Mouse (Mus musculus) frontal cortex, adult 2 months (tissue): ENCODE measurements around the gene Ssxb5. TPM values are rescaled to one million over a fixed set of nuclear protein-coding genes. Genes with fewer than 3 reads are reported as not detected.
"Not testable (repeated sequence)": the region's sequence is repeated elsewhere in the genome, so short reads cannot be mapped to it uniquely, and the experiment has no call there.

Source experiments
- DNase-seq, 2 experiments: peaks; one replicate each; pipeline ENCODE4 v3.0.0; 2022; ENCODE audit warnings: low spot score in 1 of 2; ENCODE audit errors: extremely low spot score in 1 of 2
- polyA plus RNA-seq: library from polyadenylated mRNA; depleted of rRNA; stranded (reverse); fragments of >200 nt; gene quantifications from 2 replicates; pipeline ENCODE4 v1.2.3, GENCODE M21; 2012; rRNA removed

The Ssxb5 gene
- polyA plus RNA-seq, result not detected in 2 replicates

GRCm38 (mm10) chrX:8803391-8803790 is at the start of gene Ssxb5:
Ssxb5 (plus strand) TSS chrX:8803691.
- not testable (repeated sequence) for DNase-seq

- peak; percentile 4 to 78 for DNase-seq
Measured at GRCm38 (mm10) chrX:8832043-8832442, 28.6 kb downstream of the Ssxb5 start.

- DNase-seq, result no peak
Measured at GRCm38 (mm10) chrX:8843694-8844093, 40.2 kb downstream of the Ssxb5 start, which contains the start of gene Gm6592. Gm6592 (plus strand) TSS chrX:8843994.

- no peak for DNase-seq
Measured at GRCm38 (mm10) chrX:8852486-8852885, 49.0 kb downstream of the Ssxb5 start.

Other genes with a start within 250 kb of the Ssxb5 start
- gene Ssxb3, start 211.9 kb upstream of the Ssxb5 start, polyA plus RNA-seq, result not detected in 2 replicates
- 0.32 TPM in 1 of 2 replicates, not detected in the other for gene Ssxb8, start 112.8 kb upstream of the Ssxb5 start, polyA plus RNA-seq
- not detected in 2 replicates for gene Ssx9, start 55.3 kb upstream of the Ssxb5 start, polyA plus RNA-seq
- not detected in 2 replicates for gene Gm6592, start 40.3 kb downstream of the Ssxb5 start, polyA plus RNA-seq
- not detected in 2 replicates for gene Gm5751, start 70.6 kb downstream of the Ssxb5 start, polyA plus RNA-seq
- gene B630019K06Rik, start 88.7 kb downstream of the Ssxb5 start, polyA plus RNA-seq, result 20.0 and 20.4 TPM in 2 replicates
- not detected in 2 replicates for gene Fthl17b, start 159.3 kb downstream of the Ssxb5 start, polyA plus RNA-seq
- not detected in 2 replicates for gene Fthl17c, start 172.9 kb downstream of the Ssxb5 start, polyA plus RNA-seq
- gene Fthl17d, start 183.1 kb downstream of the Ssxb5 start, polyA plus RNA-seq, result not detected in 2 replicates
- gene Fthl17e, start 229.8 kb downstream of the Ssxb5 start, polyA plus RNA-seq, result not detected in 2 replicates